Mouse (Mus musculus): ENCODE results near the gene Dnah8. TPM values are rescaled to one million over a fixed set of nuclear protein-coding genes. Genes with fewer than 3 reads are reported as not detected.
A peak's percentile ranks its signal among the peaks of the same experiment; 100 is the strongest.

Gene Dnah8
- polyA plus RNA-seq, 1 experiment, result not detected

DNA sequence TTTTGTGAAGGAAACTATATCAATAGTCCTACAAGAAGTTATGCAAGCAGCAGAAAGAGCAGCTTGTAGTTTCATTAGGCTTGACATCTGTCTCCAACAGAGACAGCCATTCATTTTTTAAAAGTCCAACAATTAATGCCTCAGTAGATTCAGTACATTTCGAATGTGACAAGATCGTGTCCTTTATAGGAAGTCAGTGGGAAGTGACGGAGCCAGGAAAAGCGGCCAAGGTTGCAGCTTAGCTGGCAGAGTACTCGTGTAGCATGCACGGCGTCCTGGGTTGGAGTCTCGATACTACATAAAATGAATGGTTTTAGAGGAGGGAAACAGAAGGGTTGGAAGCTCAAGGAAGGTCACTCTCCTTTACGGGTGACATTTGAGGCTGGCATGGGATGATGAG is 242.8 kb downstream of the Dnah8 start:
- no peak overlapping the region for H3K27ac ChIP-seq (ENCODE audit: insufficient read depth, low read depth, low read length)
- TF ChIP-seq CTCF (IDR thresholded peaks at IDR 0.05; ENCODE audit: insufficient read depth, low read depth, low read length) (no peak), POLR2A (IDR thresholded peaks at IDR 0.05; ENCODE audit: insufficient read depth, low read depth, low read length) (no peak)
- H3K4me1 ChIP-seq (ENCODE audit: control insufficient read depth, insufficient read depth, low read length), result peaks cover 4% of the 10 kb centered on the region
- WGBS, result 64% methylated on average over 9 of the region's 9 CpGs
- no peak overlapping the region for H3K4me3 ChIP-seq (ENCODE audit: insufficient read depth, low read depth, low read length)

GRCm38 (mm10) chr17:30871040-30871439 is 246.9 kb downstream of the Dnah8 start:
- TF ChIP-seq CTCF (IDR thresholded peaks at IDR 0.05; ENCODE audit: insufficient read depth, low read depth, low read length), result no peak
- TF ChIP-seq POLR2A (IDR thresholded peaks at IDR 0.05; ENCODE audit: insufficient read depth, low read depth, low read length), result no peak
- Histone ChIP-seq H3K27ac (ENCODE audit: insufficient read depth, low read depth, low read length) (no peak overlapping the region), H3K4me3 (ENCODE audit: insufficient read depth, low read depth, low read length) (no peak overlapping the region), H3K4me1 (ENCODE audit: control insufficient read depth, insufficient read depth, low read length) (peaks cover 4% of the 10 kb centered on the region; the same call in 1 of the 2 replicates)
- 44% methylated on average over 10 of the region's 10 CpGs for WGBS

DNA sequence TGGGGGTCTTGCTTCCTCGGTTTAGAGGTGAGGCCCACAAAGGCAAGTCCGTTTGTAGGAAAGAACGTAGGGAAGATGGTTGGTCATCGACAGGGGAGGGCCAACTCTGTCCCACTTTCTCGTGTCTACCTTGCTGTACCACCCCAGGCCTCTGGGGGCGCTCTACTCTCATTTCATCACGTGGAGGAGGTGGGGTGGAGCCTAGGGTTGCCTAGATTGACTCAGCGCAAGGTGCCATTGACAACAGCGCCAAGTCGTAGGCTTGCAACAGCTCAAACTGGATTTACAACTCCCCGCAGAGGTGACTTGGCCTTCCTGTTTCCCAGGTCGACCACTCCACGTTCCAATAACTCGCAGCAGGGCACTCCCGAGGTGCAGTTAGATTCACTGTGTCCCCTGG is 250.1 kb downstream of the Dnah8 start:
- Histone ChIP-seq H3K4me1 (ENCODE audit: control insufficient read depth, insufficient read depth, low read length) (peaks cover 3% of the 10 kb centered on the region; the same call in 1 of the 2 replicates), H3K4me3 (ENCODE audit: insufficient read depth, low read depth, low read length) (no peak overlapping the region), H3K27ac (ENCODE audit: insufficient read depth, low read depth, low read length) (no peak overlapping the region)
- no peak for TF ChIP-seq POLR2A (IDR thresholded peaks at IDR 0.05; ENCODE audit: insufficient read depth, low read depth, low read length)
- TF ChIP-seq CTCF (IDR thresholded peaks at IDR 0.05; ENCODE audit: insufficient read depth, low read depth, low read length), result peak; percentile 4; the same call in 1 of the 2 replicates
- WGBS, result 72% methylated on average over 15 of the region's 15 CpGs

DNA sequence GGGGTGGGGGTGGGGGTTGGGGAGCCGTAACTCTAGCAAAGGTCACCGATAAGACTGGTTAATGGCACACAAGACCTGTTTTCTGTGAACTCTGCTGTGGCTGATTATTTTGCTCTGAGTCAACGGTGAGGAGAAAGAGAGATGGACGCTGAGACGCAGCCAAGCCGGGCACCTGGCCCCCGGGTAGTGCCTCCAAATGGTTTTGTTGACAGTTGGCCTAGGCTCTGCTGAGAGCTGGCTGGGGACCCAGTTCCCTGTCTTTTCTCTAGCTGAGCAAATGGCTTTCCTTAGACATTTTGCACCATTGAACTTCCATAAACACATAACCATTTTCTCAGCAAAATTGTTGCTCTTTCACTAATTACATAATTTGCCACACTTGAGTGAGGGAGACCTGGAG is 253.3 kb downstream of the Dnah8 start:
- peaks cover 3% of the 10 kb centered on the region; the same call in 1 of the 2 replicates for H3K4me1 ChIP-seq (ENCODE audit: control insufficient read depth, insufficient read depth, low read length)
- no peak overlapping the region for H3K4me3 ChIP-seq (ENCODE audit: insufficient read depth, low read depth, low read length)
- 52% methylated on average over 7 of the region's 7 CpGs for WGBS
- TF ChIP-seq POLR2A (IDR thresholded peaks at IDR 0.05; ENCODE audit: insufficient read depth, low read depth, low read length), result no peak
- no peak for TF ChIP-seq CTCF (IDR thresholded peaks at IDR 0.05; ENCODE audit: insufficient read depth, low read depth, low read length)
- H3K27ac ChIP-seq (ENCODE audit: insufficient read depth, low read depth, low read length), result no peak overlapping the region

GRCm38 (mm10) chr17:30878626-30879025 is 254.5 kb downstream of the Dnah8 start:
- no peak for TF ChIP-seq CTCF (IDR thresholded peaks at IDR 0.05; ENCODE audit: insufficient read depth, low read depth, low read length)
- WGBS, result 78% methylated on average over 6 of the region's 6 CpGs
- peaks cover 3% of the 10 kb centered on the region; the same call in 1 of the 2 replicates for H3K4me1 ChIP-seq (ENCODE audit: control insufficient read depth, insufficient read depth, low read length)
- no peak overlapping the region for H3K27ac ChIP-seq (ENCODE audit: insufficient read depth, low read depth, low read length)
- no peak overlapping the region for H3K4me3 ChIP-seq (ENCODE audit: insufficient read depth, low read depth, low read length)

DNA sequence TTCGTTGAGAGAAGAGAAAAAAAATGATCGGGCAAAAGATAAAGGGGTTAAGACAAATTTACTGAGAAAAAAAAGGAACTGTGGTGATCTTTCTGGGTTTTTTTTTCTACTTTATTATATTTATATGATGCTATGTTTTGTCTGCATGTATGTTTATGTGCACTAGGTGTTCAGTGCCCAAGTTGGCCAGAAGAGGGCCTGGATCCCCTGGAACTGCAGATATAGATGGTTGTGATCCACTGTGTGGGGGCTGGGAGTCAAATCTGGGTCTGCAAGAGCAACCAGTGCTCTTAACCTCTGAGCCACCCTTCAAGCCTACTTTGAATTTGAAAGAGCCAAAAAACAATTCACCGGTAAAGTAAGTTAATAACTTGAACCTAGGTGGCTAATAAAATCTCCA is 256.2 kb downstream of the Dnah8 start:
- H3K27ac ChIP-seq (ENCODE audit: insufficient read depth, low read depth, low read length), result no peak overlapping the region
- peaks cover 3% of the 10 kb centered on the region; the same call in 1 of the 2 replicates for H3K4me1 ChIP-seq (ENCODE audit: control insufficient read depth, insufficient read depth, low read length)
- WGBS, result 91% methylated on average over 3 of the region's 3 CpGs
- no peak overlapping the region for H3K4me3 ChIP-seq (ENCODE audit: insufficient read depth, low read depth, low read length)
- TF ChIP-seq CTCF (IDR thresholded peaks at IDR 0.05; ENCODE audit: insufficient read depth, low read depth, low read length), result no peak
- TF ChIP-seq POLR2A (IDR thresholded peaks at IDR 0.05; ENCODE audit: insufficient read depth, low read depth, low read length), result no peak

GRCm38 (mm10) chr17:30881001-30881400 is 256.8 kb downstream of the Dnah8 start:
- H3K27ac ChIP-seq (ENCODE audit: insufficient read depth, low read depth, low read length), result no peak overlapping the region
- no peak overlapping the region for H3K4me3 ChIP-seq (ENCODE audit: insufficient read depth, low read depth, low read length)
- H3K4me1 ChIP-seq (ENCODE audit: control insufficient read depth, insufficient read depth, low read length), result peaks cover 3% of the 10 kb centered on the region; the same call in 1 of the 2 replicates
- WGBS, result 92% methylated on average over 2 of the region's 2 CpGs
- TF ChIP-seq CTCF (IDR thresholded peaks at IDR 0.05; ENCODE audit: insufficient read depth, low read depth, low read length), result no peak
- no peak for TF ChIP-seq POLR2A (IDR thresholded peaks at IDR 0.05; ENCODE audit: insufficient read depth, low read depth, low read length)

GRCm38 (mm10) chr17:30882206-30882605 is 258.1 kb downstream of the Dnah8 start:
- Histone ChIP-seq H3K27ac (ENCODE audit: insufficient read depth, low read depth, low read length) (no peak overlapping the region), H3K4me3 (ENCODE audit: insufficient read depth, low read depth, low read length) (no peak overlapping the region), H3K4me1 (ENCODE audit: control insufficient read depth, insufficient read depth, low read length) (peaks cover 3% of the 10 kb centered on the region; the same call in 1 of the 2 replicates)
- TF ChIP-seq CTCF (IDR thresholded peaks at IDR 0.05; ENCODE audit: insufficient read depth, low read depth, low read length) (no peak), POLR2A (IDR thresholded peaks at IDR 0.05; ENCODE audit: insufficient read depth, low read depth, low read length) (no peak)
- 10% methylated on average over 6 of the region's 6 CpGs for WGBS

DNA sequence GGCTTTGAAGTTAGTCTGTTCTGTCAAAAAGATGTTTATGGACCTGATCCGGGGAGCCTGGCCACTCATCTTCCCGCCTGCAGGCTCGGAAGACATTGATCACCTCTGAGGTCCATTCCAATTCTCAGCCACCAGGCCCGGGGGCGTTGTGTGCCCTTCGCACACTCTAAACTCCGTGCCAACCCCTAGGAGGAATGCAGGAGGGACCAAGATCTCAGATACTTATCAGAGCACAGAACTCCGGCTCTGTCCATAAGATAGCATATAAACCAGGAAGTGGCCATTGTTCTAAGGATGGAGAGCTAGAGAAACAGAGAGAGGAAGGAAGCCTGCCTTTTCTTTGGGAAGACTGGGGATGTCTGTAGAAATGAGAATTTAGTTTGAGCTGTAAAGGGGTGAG is 259.4 kb downstream of the Dnah8 start:
- Histone ChIP-seq H3K27ac (ENCODE audit: insufficient read depth, low read depth, low read length) (no peak overlapping the region), H3K4me3 (ENCODE audit: insufficient read depth, low read depth, low read length) (no peak overlapping the region), H3K4me1 (ENCODE audit: control insufficient read depth, insufficient read depth, low read length) (no peaks in the 10 kb centered on the region)
- TF ChIP-seq POLR2A (IDR thresholded peaks at IDR 0.05; ENCODE audit: insufficient read depth, low read depth, low read length), result no peak
- no peak for TF ChIP-seq CTCF (IDR thresholded peaks at IDR 0.05; ENCODE audit: insufficient read depth, low read depth, low read length)
- WGBS, result 90% methylated on average over 8 of the region's 8 CpGs

DNA sequence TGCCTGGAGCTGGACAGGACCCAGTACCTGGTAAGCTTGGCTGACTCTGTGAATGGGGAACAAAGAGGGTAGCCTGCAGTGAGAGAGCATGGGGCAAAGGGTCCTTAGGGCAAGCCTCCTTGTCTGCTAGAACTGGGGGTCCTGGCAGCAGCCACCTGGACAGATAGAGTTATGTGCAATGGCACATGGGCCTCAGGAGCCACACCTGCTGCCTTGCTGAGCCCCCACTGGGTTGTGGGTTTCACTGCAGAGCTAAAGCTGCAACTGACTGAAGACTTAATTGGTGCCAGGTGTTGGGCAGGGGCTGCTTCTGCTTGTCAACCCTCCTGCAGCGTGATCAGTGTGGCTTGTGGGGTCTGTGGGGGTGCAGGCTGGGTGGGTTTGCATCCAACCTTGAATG is 267.9 kb downstream of the Dnah8 start:
- 55% methylated on average over 1 of the region's 1 CpGs for WGBS

More for the DNA sequence above, 267.9 kb downstream of the Dnah8 start:
- no peaks in the 10 kb centered on the region for H3K4me1 ChIP-seq (ENCODE audit: control insufficient read depth, insufficient read depth, low read length)
- H3K4me3 ChIP-seq (ENCODE audit: insufficient read depth, low read depth, low read length), result no peak overlapping the region
- no peak overlapping the region for H3K27ac ChIP-seq (ENCODE audit: insufficient read depth, low read depth, low read length)
- TF ChIP-seq CTCF (IDR thresholded peaks at IDR 0.05; ENCODE audit: insufficient read depth, low read depth, low read length) (no peak), POLR2A (IDR thresholded peaks at IDR 0.05; ENCODE audit: insufficient read depth, low read depth, low read length) (no peak)
